Mouse (Mus musculus) left cerebral cortex, postnatal 36 days (tissue): ENCODE data around the gene Atxn3. TPM values are rescaled to one million over a fixed set of nuclear protein-coding genes. Genes with fewer than 3 reads are reported as not detected.
A peak's percentile ranks its signal among the peaks of the same experiment; 100 is the strongest.

Experiments used
- DNase-seq, 2 experiments: peaks; one replicate each; pipeline ENCODE4 v3.0.0; 2021 to 2022; ENCODE audit warnings: low spot score in 2 of 2, mixed read lengths in 1 of 2
- intact Hi-C: fragments of 180-260 bp; cut with DNase I; formaldehyde crosslinking; loops from one replicate; pipeline ENCODE4 v1.15.1; 2025
- total RNA-seq, 2 experiments: library from RNA; stranded (reverse); gene quantifications; 2 replicates each; pipeline ENCODE4 v1.2.3; 2021

Atxn3 gene
- total RNA-seq, 2 experiments from 2014 or later = 17.4 to 21.7 TPM

DNA sequence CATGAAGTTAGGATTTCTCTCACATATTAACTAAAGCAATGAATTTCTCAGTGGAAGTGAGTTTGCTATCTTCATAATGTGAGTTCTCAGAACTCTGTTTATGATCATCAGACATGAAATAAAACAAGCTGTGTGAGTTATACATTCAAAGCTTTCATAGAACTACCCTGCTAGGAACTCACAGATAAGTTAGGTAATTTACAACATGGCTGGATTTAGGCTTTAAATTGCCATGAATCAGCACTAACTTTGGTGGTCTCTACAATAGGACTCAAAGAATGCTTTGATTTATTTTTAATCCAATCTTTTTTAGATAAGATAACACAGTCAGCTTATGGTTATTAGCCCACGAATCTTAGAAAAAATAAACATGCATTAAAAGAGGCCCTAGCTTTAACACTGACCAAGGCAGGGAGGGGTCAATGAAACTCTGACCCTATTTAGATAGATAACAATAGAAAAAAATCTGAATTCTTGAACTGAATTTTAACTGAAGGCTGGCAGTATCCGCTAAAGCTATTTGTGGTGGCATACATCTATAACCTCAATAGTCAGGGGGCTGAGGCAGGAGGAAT is 58.3 kb downstream of the Atxn3 start:
- DNase-seq = no peak

GRCm38 (mm10) chr12:101898966-101899365 is 59.1 kb downstream of the Atxn3 start:
- intact Hi-C loops = no loop called here
- DNase-seq = no peak

More for the DNA sequence above, 58.3 kb downstream of the Atxn3 start:
- intact Hi-C loops = no loop called here

DNA sequence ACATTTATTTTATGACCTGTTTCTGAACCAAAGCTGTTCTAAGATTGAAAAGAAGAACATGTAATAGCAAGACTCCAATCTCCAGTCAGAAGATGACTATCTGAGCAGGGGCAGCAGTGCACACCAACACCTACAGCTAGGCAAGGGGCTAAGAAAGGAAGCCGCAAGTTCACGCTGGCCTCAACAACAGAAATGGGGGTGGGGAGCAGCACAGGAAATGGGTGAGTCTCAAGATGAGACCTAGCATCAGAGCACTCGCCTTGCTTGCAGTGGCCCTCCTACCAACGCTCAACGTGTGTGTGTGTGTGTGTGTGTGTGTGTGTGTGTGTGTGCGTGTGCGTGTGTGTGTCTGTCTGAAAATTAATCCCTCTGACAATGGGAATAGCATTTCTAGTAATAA is 60.9 kb downstream of the Atxn3 start:
- no peak for DNase-seq
- intact Hi-C loops = no loop called here

DNA sequence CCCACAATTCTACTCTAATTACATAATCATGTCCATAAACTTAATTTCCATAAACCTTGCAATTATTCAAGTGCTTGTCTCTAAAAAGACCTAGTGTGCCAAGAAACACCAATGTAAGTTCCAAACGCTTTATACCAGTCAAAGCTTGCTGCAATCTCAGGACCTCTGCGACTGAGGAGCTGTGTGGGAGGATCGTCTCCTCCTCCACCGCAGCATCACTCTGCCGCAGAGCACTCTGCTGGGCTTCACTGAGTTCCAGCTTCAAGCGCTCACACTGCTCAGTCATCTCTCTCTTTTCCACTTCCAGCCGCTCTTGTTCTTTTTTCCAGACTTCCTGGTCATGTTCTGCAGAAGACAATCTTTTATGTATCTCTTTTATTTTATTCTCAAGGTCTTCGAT is 64.8 kb downstream of the Atxn3 start:
- intact Hi-C loops = no loop called here
- DNase-seq = peak; percentile 30 to 41

DNA sequence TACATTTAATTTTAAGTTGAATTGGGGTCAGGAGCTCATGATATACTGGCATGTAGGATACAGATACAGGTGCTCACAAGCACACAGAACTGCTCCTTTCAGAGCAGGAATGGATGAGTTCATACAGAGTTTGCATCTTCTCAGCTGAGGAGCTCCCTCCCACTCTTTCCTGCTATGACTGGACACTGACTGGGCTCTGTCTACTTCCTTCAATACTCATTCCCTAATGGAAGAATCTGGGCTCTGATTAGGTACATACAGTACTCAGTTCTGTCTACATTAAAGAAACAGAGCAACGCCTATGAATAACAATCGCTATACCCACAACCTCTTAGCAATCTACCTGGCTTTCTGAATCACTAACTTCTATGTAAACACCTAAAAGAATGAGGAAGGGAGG is 65.2 kb downstream of the Atxn3 start:
- intact Hi-C loops = no loop called here
- no peak for DNase-seq

DNA sequence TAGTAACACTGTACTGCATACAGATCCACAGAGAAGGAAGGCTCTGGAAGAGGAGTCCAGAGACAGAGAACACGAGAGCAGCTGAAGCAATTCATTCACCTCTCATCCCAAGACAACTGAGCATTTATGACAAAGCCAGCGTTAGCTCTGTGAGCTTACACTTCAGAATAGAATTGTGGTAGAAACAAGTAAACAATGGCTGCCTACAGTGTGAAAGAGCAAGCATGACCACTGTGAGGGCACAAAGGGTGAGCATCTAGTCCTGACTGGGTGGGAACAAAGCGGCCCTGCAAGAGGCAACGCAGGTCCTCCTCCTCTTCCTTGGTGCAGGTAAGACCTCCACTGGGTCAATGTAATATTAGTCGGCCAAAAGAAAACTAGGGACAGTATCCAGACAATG is 67.0 kb downstream of the Atxn3 start:
- intact Hi-C loops = no loop called here
- DNase-seq = no peak

GRCm38 (mm10) chr12:101889351-101889750 is 68.7 kb downstream of the Atxn3 start:
- DNase-seq = no peak
- intact Hi-C loops = no loop called here

- no peak for DNase-seq
- intact Hi-C loops = no loop called here
These were observed 69.7 kb downstream of the Atxn3 start for GRCm38 (mm10) chr12:101888312-101888711.

GRCm38 (mm10) chr12:101884926-101885325 is 73.1 kb downstream of the Atxn3 start:
- intact Hi-C loops = no loop called here

GRCm38 (mm10) chr12:101876374-101876773 is 81.7 kb downstream of the Atxn3 start:
- intact Hi-C loops = loop anchor here (5.0 to 10.0 kb wide), 2 partner anchors 62 to 754 kb away; partner anchors contain the start of gene Fbln5
- DNase-seq = no peak

More at GRCm38 (mm10) chr12:101884926-101885325, 73.1 kb downstream of the Atxn3 start:
- DNase-seq = no peak

GRCm38 (mm10) chr12:101875107-101875506 is 82.9 kb downstream of the Atxn3 start:
- intact Hi-C loops = loop anchor here (5.0 to 10.0 kb wide), 2 partner anchors 60 to 753 kb away; partner anchors contain the start of gene Fbln5
- no peak for DNase-seq

Other genes starting within 250 kb of the Atxn3 start
- gene Tc2n, start 239.7 kb downstream of the Atxn3 start, total RNA-seq = under 1 TPM; 0.20 to 0.30 TPM
- gene Fbln5, start 139.2 kb downstream of the Atxn3 start, total RNA-seq = 1 to 10 TPM; 5.2 to 7.7 TPM
- gene Trip11, start 45.0 kb downstream of the Atxn3 start, total RNA-seq = 10 to 100 TPM; 22.8 to 33.2 TPM
- gene Cpsf2, start 17.7 kb upstream of the Atxn3 start, total RNA-seq = 10 to 100 TPM; 26.9 to 28.2 TPM
- 10 to 100 TPM; 37.1 to 53.5 TPM for gene Slc24a4, start 170.5 kb upstream of the Atxn3 start, total RNA-seq